Mouse (Mus musculus) brain, embryonic 18.5 days (tissue): ENCODE measurements at regions not wholly inside any gene's neighbourhood (a gene's known extent, or its start where the extent isn't known, plus 50 kb on each side); places are given as distances from the start of the nearest gene placed in this dataset.
"Not testable (repeated sequence)": the region's sequence is repeated elsewhere in the genome, so short reads cannot be mapped to it uniquely, and the experiment has no call there.

ENCODE experiments used
- DNase-seq: peaks from one replicate; pipeline ENCODE4 v3.0.0-alpha.2; 2012; ENCODE audit warnings: low read depth, low spot score

- DNase-seq, result not testable (repeated sequence)
Observed at GRCm38 (mm10) chr10:38704762-38705130, 116.8 kb downstream of the Rfpl4b start.

GRCm38 (mm10) chr10:38703954-38704761 lies 117.4 kb downstream of the Rfpl4b start:
- DNase-seq, result no peak

DNA sequence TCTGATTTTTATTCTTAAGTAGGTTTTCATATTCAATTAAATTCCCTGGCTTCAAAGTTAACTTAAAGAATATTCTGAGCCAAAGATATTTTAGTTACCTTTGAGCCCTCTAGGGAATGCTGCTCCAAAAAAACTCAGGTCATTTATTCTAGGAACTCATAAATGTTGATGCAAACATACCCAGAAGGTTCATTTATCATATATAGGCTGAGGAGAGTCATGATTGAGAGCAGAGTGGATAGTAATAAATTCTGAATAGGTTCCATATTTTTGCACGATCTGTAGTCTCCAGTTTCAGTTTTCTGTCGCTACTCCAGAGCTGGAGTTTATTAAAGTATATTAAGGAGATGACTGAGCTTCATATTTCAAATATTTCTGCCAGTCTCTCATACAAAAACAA lies 144.1 kb downstream of the Rfpl4b start:
- no peak for DNase-seq

DNA sequence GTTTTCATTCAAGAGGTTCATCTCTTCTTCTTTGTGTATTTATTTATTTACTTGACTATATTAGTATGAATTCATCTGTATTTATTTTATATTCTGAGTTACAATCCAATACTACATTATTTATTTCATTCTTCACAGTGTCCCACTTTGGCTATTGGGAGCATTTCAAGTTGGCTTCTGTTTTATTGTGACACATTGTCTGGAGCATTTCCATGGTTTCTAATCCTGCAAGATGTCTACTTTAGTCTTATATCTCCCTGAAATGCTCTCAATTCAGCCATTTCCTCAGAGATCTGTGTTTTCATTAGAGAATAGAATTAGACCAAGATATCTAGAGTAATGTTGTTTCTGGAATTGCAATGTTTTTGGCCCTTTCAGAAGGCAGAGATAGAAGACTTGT lies 153.0 kb downstream of the Rfpl4b start:
- no peak for DNase-seq

GRCm38 (mm10) chr10:38667841-38668240 lies 153.7 kb downstream of the Rfpl4b start:
- DNase-seq, result no peak

DNA sequence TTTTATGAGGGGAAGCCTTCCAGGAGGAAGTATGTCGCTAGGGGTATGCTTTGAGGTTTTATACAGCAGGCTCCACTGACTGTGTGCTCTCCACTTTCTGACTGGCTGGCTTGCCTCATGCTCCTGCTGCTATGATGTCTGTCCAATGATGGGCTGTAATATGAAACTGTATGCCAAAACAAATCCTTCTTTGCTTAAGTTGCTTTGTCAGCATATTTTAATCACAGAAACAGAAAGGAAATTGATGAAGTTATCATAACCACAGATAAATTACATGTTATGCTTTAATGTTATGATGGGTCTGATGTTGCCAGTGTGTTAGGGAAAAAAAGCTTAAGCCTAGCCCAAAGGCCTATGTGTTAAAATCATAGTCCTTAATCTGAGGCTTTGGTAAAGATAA lies 185.9 kb downstream of the Rfpl4b start:
- DNase-seq, result no peak

DNA sequence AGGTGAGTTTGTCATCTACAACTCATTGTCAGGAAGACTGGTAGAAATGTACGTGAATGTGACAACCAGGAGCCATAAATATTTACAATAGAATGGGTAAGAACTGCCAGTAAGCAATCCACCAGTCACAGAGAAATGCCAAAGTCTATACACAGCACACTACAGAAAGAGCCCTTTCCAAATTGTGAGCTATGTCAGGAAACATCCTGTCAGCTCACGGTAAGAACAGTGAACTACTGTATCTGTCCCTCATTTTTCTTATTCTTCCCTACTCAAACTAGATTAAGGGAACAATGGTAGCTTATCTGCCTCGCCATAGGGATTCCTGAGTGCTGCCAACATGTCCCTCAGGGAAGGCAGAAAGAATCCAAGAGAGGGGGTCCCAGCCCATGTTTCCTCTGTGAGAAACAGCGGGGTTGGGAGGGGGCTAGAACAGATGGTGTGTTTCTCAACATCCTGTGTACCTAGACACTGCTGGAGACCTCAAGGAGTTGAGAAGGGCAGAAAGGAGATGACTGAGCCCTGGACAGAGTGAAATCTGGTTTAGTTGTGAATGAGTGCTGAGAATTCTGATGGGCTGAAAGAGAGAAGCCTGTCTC lies 191.6 kb downstream of the Rfpl4b start:
- no peak for DNase-seq

GRCm38 (mm10) chr10:38623399-38623798 lies 198.2 kb downstream of the Rfpl4b start:
- no peak for DNase-seq

- DNase-seq, result no peak
Observed at GRCm38 (mm10) chr10:38609606-38610510, 211.7 kb downstream of the Rfpl4b start.

DNA sequence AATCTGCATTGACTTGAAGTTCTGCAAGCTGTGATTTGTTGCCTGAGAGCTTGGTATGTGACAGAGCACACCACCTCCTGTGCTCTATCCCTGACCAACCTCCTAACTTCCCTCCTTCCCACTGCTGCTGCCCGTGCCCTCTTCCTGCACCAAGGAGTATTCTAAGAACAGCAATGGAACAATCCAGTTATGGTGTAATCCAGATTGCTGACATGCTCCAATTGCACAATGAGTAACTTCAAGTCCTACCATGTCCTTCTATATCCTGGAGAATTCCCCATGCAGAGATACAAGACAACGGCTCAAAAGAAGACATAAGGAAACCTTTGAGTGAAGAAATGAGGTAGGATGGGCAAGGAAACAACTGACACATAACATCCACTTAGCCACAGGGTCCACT lies 235.5 kb downstream of the Rfpl4b start:
- DNase-seq, result no peak

DNA sequence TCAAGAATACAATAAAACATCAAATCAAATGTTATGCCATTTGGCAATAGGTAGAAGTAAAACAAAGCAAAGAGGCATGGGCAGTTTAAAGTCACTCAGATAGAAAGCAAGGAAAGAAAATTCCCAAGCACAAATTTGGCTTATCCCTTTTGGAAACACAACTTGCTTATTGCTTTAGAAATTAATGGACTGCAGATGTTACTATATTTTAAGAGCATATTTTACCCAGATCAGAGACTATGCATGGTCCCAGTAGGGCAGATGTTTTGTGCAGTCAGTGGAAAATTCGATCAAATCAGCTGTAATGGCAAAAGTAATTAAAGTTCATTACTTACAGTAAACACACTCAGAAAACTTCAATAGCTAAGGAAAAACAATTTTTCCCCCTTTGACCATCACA lies 245.9 kb downstream of the Rfpl4b start:
- no peak for DNase-seq

GRCm38 (mm10) chr10:38573728-38574127 lies 247.9 kb downstream of the Rfpl4b start:
- DNase-seq, result no peak

- peak; percentile 40 for DNase-seq
Observed at GRCm38 (mm10) chr10:38573146-38573545, 248.4 kb downstream of the Rfpl4b start.

DNA sequence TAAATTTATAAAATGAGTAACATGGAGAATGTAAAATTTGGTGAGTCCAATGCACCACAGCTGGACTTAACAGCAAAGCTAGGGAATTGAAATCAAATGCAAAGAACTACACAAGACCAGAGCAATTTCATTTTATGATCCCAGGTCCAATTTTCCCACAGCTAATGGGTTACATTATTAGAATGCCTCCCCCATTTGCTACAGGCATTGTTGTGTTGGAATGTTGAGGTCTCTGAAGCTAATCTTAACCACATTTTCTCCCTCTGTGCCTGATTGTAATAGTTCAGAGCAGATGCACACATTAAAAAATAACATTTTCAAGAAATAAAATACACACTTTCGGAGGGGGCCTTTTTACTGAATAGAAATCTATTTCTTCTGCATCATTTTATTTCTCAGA lies 254.3 kb downstream of the Rfpl4b start:
- no peak for DNase-seq

DNA sequence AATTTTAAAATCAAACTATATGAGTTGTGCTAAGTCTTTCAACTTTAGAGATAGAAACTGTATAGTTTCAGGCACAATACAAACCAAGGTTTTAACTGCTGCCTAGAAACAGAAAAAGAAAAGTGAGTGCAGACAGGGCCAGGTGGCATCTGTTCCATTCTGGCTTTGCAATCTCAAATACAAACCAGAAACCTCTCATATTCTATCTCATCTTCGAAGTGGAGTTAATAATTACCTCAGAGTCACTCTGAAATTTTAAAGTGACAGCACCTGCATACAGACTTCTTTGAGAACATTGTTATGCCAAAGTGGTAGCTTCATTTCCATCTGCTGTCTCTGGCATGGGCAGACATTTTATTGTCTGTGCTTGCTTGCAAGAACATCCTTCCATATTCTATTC lies 255.2 kb downstream of the Rfpl4b start:
- DNase-seq, result no peak

DNA sequence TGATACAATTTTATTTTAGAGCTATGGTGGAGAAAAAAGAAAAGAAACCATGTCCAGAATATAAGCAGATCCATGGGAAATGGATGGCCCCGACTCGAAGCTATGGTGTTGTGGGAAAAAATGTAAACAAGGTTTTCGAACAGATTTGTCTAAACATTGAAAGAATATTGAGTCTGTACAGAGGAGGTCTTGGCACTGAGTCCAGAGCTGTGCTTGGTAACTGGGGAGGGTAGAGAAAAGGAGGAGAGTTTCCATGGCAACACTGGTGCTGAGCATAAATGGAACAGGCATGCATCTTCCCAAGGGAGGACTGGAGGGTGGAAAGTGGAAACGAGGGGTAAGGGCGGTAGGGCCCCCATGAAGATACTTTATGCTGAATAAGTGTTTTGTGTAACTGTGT lies 266.5 kb downstream of the Rfpl4b start:
- DNase-seq, result peak; percentile 79

DNA sequence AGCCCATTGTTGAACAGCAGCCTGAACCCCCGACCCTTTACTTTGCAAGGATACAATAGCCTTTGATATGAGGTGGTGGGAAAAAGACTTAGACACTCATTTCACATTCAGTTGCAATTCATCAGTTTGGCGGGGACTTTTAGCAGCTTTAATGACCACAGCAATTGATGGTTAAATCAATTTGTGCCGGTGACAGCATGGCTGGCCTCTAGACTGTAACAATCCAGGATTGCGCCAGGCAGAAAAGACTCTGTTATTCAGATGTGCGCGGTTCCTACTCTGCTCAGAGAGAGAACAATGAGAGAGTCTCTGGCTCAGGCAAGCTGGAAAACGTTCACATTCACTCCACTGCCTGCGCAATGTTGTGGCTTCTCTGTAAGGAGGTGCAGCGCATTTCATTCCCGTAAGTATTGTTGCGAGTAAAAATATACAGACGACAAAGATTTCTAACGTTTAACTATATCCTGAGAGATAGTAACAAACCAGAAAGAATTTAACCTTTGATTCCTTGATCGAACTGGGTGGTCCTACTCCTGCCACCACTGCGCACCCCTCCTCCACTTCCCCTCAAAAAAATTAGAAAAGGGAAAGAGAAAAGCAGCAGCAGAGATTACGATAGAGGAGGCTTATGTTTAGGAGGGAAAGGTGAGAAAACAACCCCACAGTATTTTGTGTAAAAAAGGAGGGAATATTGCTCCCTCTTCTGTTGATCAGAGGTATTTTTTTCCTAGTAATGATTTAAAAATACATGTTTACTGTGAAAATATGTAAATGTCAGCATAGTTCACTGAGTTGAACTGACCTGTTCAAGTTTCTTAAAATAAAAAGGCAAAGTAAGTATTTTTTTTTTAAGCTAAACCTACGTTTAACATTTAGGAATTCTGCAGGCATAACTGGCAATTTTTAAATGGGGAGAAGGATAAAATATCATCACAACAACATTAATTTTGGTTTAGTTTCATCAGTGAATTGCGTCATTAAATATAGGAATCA lies 267.6 kb downstream of the Rfpl4b start:
- peak; percentile 66 for DNase-seq

DNA sequence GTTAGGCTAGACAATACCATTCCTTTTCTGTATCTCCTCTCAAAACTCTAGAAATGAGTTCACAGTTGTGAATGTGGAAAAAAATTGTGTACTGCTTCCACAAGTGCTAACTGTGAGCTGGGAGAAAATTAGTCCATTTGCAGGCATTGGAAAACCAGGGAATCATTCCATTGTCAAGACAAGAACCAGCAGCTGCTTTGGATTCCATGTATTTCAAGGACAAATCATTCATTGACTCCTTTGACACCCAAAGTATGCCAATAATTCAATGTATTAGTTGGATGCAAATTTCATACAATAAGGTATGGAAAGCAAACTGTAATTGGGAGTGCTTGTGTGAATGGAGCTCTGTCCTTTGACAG lies 268.3 kb downstream of the Rfpl4b start:
- no peak for DNase-seq

- DNase-seq, result no peak
Observed at GRCm38 (mm10) chr10:38552350-38553076, 269.1 kb downstream of the Rfpl4b start.

DNA sequence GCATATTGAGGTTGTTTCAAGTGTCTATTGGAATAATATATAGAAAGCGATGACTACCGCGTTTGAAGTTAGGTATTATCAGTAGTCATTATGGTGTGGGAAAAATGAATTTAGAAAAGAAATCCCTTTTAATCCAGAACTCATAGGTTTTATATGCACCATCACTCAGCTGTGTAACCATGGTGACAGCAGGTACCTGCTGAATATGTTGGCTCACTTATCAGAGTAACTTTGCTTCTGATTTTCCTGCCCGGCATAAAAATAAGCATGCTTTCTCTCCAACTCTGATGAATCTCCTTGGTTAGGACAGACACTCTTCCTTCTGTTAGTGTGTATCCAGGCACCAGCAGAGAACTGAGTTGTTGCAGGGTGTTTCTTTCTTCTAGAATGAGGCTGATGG lies 281.5 kb downstream of the Rfpl4b start:
- DNase-seq, result no peak

- DNase-seq, result no peak
Observed at GRCm38 (mm10) chr10:38538766-38539165, 282.8 kb downstream of the Rfpl4b start.
